Mouse (Mus musculus) liver, embryonic 15.5 days (tissue): Measurements from ENCODE around the gene Olfr1415. TPM values are rescaled to one million over a fixed set of nuclear protein-coding genes. Genes with fewer than 3 reads are reported as not detected.
A peak's percentile ranks its signal among the peaks of the same experiment; 100 is the strongest.

Experiments used
- ATAC-seq: fragments of 200-750 bp; cut with Nextera tagmentation; 2 replicates; pipeline ENCODE4 v1.8.0; 2017; ENCODE audit warnings: moderate number of reproducible peaks, mild to moderate bottlenecking, moderate library complexity; ENCODE audit not compliant: insufficient read depth
- H3K27ac ChIP-seq: fragments of 300-500 bp; sonication (generic); replicated peaks from 2 replicates; pipeline ENCODE4 v1.5.1; 2015; ENCODE audit warnings: mild to moderate bottlenecking, inconsistent platforms
- H3K27me3 ChIP-seq: fragments of 300-500 bp; sonication (generic); 2 replicates; pipeline ENCODE4 v1.6.1; 2015; ENCODE audit warnings: mild to moderate bottlenecking, inconsistent platforms
- H3K36me3 ChIP-seq: fragments of 300-500 bp; sonication (generic); replicated peaks from 2 replicates; pipeline ENCODE4 v1.6.1; 2015; ENCODE audit warnings: moderate library complexity, mild to moderate bottlenecking, inconsistent platforms
- H3K4me1 ChIP-seq: fragments of 300-500 bp; sonication (generic); replicated peaks from 2 replicates; pipeline ENCODE4 v1.6.1; 2015; ENCODE audit warnings: inconsistent platforms
- H3K4me2 ChIP-seq: fragments of 300-500 bp; sonication (generic); 2 replicates; pipeline ENCODE4 v1.6.1; 2015; ENCODE audit warnings: moderate library complexity, mild to moderate bottlenecking, inconsistent platforms
- H3K4me3 ChIP-seq: fragments of 300-500 bp; sonication (generic); replicated peaks from 2 replicates; pipeline ENCODE4 v1.5.1; 2015; ENCODE audit warnings: mild to moderate bottlenecking, inconsistent platforms
- H3K9ac ChIP-seq: fragments of 300-500 bp; sonication (generic); 2 replicates; pipeline ENCODE4 v1.6.1; 2015; ENCODE audit warnings: moderate library complexity, mild to moderate bottlenecking, inconsistent platforms
- H3K9me3 ChIP-seq: fragments of 300-500 bp; sonication (generic); replicated peaks from 2 replicates; pipeline ENCODE4 v1.6.1; 2016; ENCODE audit warnings: inconsistent platforms
- WGBS: fragments of 180-500 bp; shearing (Covaris S2); methylation state at CpG from one replicate; pipeline ENCODE4 v1.1.7; 2015; ENCODE audit warnings: mixed read lengths; ENCODE audit not compliant: insufficient replicate concordance; 5-methylcytosine and 5-hydroxymethylcytosine counted together
- polyA plus RNA-seq: library from polyadenylated mRNA; unstranded; fragments of >200 nt; fragmentation: Nextera tagmentation; extraction: Ambion mirVana; gene quantifications from 2 replicates; pipeline ENCODE4 v1.2.1, GENCODE M21; 2015

Gene Olfr1415
- polyA plus RNA-seq, 1 experiment from 2014 or later = not detected

- Histone ChIP-seq H3K4me3 (peak within 1 kb of the TSS; percentile 91), H3K4me2 (peak within 1 kb of the TSS; percentile 83), H3K27ac (peak within 1 kb of the TSS; percentile 75), H3K9me3 (no peaks in the 10 kb centered on the region), H3K36me3 (peaks cover 19% of the 10 kb centered on the region), H3K4me1 (peaks cover 21% of the 10 kb centered on the region), H3K27me3 (0 out of 2 replicates have a peak, but pooled peaks cover 3% of the 10 kb centered on the region), H3K9ac (peak within 1 kb of the TSS; percentile 90)
- peak; percentile 85 for ATAC-seq
- under 1% methylated on average over 67 of the region's 67 CpGs for WGBS
Measured at GRCm38 (mm10) chr1:92473165-92474041, 22.5 kb downstream of the Olfr1415 start, which contains the start of gene Ndufa10. Gene Ndufa10, minus strand, starts transcription at chr1:92473860.

GRCm38 (mm10) chr1:92468891-92469290 lies 27.0 kb downstream of the Olfr1415 start:
- Histone ChIP-seq H3K4me1 (peaks cover 16% of the 10 kb centered on the region), H3K9me3 (no peaks in the 10 kb centered on the region), H3K4me3 (no peak overlapping the region), H3K36me3 (peaks cover 61% of the 10 kb centered on the region), H3K27me3 (no peaks in the 10 kb centered on the region), H3K9ac (no peak overlapping the region), H3K27ac (no peak overlapping the region), H3K4me2 (no peak overlapping the region)
- WGBS = 20% methylated on average over 4 of the region's 4 CpGs
- ATAC-seq = no peak

GRCm38 (mm10) chr1:92458416-92458815 lies 37.5 kb downstream of the Olfr1415 start:
- ATAC-seq = no peak
- 82% methylated on average over 6 of the region's 6 CpGs for WGBS
- no peak overlapping the region for H3K27ac ChIP-seq
- H3K4me2 ChIP-seq = no peak overlapping the region
- no peaks in the 10 kb centered on the region for H3K4me1 ChIP-seq
- no peaks in the 10 kb centered on the region for H3K9me3 ChIP-seq
- H3K9ac ChIP-seq = no peak overlapping the region
- H3K4me3 ChIP-seq = no peak overlapping the region
- H3K27me3 ChIP-seq = no peaks in the 10 kb centered on the region
- peaks cover 85% of the 10 kb centered on the region for H3K36me3 ChIP-seq

GRCm38 (mm10) chr1:92457758-92458157 lies 38.1 kb downstream of the Olfr1415 start:
- H3K36me3 ChIP-seq = peaks cover 84% of the 10 kb centered on the region

GRCm38 (mm10) chr1:92453751-92454445 lies 42.0 kb downstream of the Olfr1415 start:
- no peaks in the 10 kb centered on the region for H3K9me3 ChIP-seq
- no peaks in the 10 kb centered on the region for H3K4me1 ChIP-seq
- peaks cover 85% of the 10 kb centered on the region for H3K36me3 ChIP-seq
- no peak for ATAC-seq
- H3K9ac ChIP-seq = no peak overlapping the region
- H3K27me3 ChIP-seq = no peaks in the 10 kb centered on the region
- 57% methylated on average over 8 of the region's 8 CpGs for WGBS
- H3K27ac ChIP-seq = no peak overlapping the region
- no peak overlapping the region for H3K4me3 ChIP-seq
- H3K4me2 ChIP-seq = no peak overlapping the region

More at GRCm38 (mm10) chr1:92457758-92458157, 38.1 kb downstream of the Olfr1415 start:
- H3K27ac ChIP-seq = no peak overlapping the region
- H3K4me3 ChIP-seq = no peak overlapping the region
- no peak overlapping the region for H3K4me2 ChIP-seq
- H3K27me3 ChIP-seq = no peaks in the 10 kb centered on the region
- no peaks in the 10 kb centered on the region for H3K4me1 ChIP-seq
- no peak for ATAC-seq
- H3K9ac ChIP-seq = no peak overlapping the region
- no peaks in the 10 kb centered on the region for H3K9me3 ChIP-seq

- WGBS = 63% methylated on average over 3 of the region's 3 CpGs
- Histone ChIP-seq H3K27ac (no peak overlapping the region), H3K27me3 (no peaks in the 10 kb centered on the region), H3K4me2 (no peak overlapping the region), H3K36me3 (peaks cover 75% of the 10 kb centered on the region), H3K9ac (no peak overlapping the region), H3K4me3 (no peak overlapping the region), H3K9me3 (no peaks in the 10 kb centered on the region), H3K4me1 (no peaks in the 10 kb centered on the region)
- ATAC-seq = no peak
Measured at GRCm38 (mm10) chr1:92448293-92448692, 47.6 kb downstream of the Olfr1415 start.

- peak; percentile 84 for ATAC-seq
- 26% methylated on average over 6 of the region's 6 CpGs for WGBS
- H3K36me3 ChIP-seq = peaks cover 44% of the 10 kb centered on the region
Measured at GRCm38 (mm10) chr1:92441453-92442063, 54.3 kb downstream of the Olfr1415 start.

GRCm38 (mm10) chr1:92440066-92440750 lies 55.7 kb downstream of the Olfr1415 start:
- Histone ChIP-seq H3K36me3 (peaks cover 37% of the 10 kb centered on the region), H3K27me3 (no peaks in the 10 kb centered on the region), H3K4me2 (no peak overlapping the region), H3K27ac (no peak overlapping the region), H3K4me1 (peaks cover 24% of the 10 kb centered on the region), H3K9ac (no peak overlapping the region), H3K9me3 (no peaks in the 10 kb centered on the region), H3K4me3 (no peak overlapping the region)
- 72% methylated on average over 9 of the region's 9 CpGs for WGBS
- ATAC-seq = no peak

More at GRCm38 (mm10) chr1:92441453-92442063, 54.3 kb downstream of the Olfr1415 start:
- no peak overlapping the region for H3K27ac ChIP-seq
- peaks cover 24% of the 10 kb centered on the region for H3K4me1 ChIP-seq
- no peaks in the 10 kb centered on the region for H3K9me3 ChIP-seq
- no peak overlapping the region for H3K4me3 ChIP-seq
- no peaks in the 10 kb centered on the region for H3K27me3 ChIP-seq
- H3K9ac ChIP-seq = no peak overlapping the region
- H3K4me2 ChIP-seq = no peak overlapping the region
